11 mouse cellular contexts compared by ENCODE assay signal in genomic region chr16:30736662-30737326, GRCm38 (mm10).
DNase-seq lines count a peak whose midpoint lies in the region; ATAC-seq lines count a peak whose summit lies in the region.
"Had no signal": no experiment of that assay in that cellular context is flagged by ENCODE, and none has a peak within 500 bp of the region (broad histone marks: within the 10 kb centered on the region; RNA-seq: fewer than 3 reads in every experiment).

No protein-coding gene starts in this region.

- H3K4me2 ChIP-seq in embryonic facial prominence, embryonic 12.5 days (replicated peaks) = no peak overlapping the region
- peak overlapping the region; percentile 3 for H3K4me2 ChIP-seq in heart, embryonic 11.5 days
- no peak overlapping the region for H3K4me2 ChIP-seq in limb, embryonic 13.5 days (replicated peaks)
- H3K4me2 ChIP-seq: forebrain, embryonic 12.5 days had no signal

- no peak overlapping the region for H3K4me3 ChIP-seq in embryonic facial prominence, embryonic 12.5 days
- no peak overlapping the region for H3K4me3 ChIP-seq in heart, embryonic 11.5 days (ENCODE audit: low read depth, low read length)
- no peak overlapping the region for H3K4me3 ChIP-seq in limb, embryonic 13.5 days
- H3K4me3 ChIP-seq: forebrain, embryonic 12.5 days had no signal

- H3K9ac ChIP-seq in embryonic facial prominence, embryonic 12.5 days = no peak overlapping the region
- H3K9ac ChIP-seq in heart, embryonic 11.5 days (ENCODE audit: low read depth, low read length) = peak overlapping the region; percentile 54
- no peak overlapping the region for H3K9ac ChIP-seq in limb, embryonic 13.5 days
- H3K9ac ChIP-seq: forebrain, embryonic 12.5 days; liver, embryonic 14.5 days had no signal

- H3K4me1 ChIP-seq in embryonic facial prominence, embryonic 12.5 days = peaks cover 40% of the 10 kb centered on the region
- H3K4me1 ChIP-seq in heart, embryonic 11.5 days (ENCODE audit: control insufficient read depth, insufficient read depth, low read length) = peaks cover 41% of the 10 kb centered on the region
- peaks cover 36% of the 10 kb centered on the region for H3K4me1 ChIP-seq in limb, embryonic 13.5 days

- H3K27me3 ChIP-seq in embryonic facial prominence, embryonic 12.5 days = no peaks in the 10 kb centered on the region
- no peaks in the 10 kb centered on the region for H3K27me3 ChIP-seq in heart, embryonic 11.5 days (ENCODE audit: control insufficient read depth, insufficient read depth, low read length)
- no peaks in the 10 kb centered on the region for H3K27me3 ChIP-seq in limb, embryonic 13.5 days
- H3K27me3 ChIP-seq: forebrain, embryonic 12.5 days; Patski had no signal

- H3K9me3 ChIP-seq in embryonic facial prominence, embryonic 12.5 days = no peaks in the 10 kb centered on the region
- no peaks in the 10 kb centered on the region for H3K9me3 ChIP-seq in heart, embryonic 11.5 days (replicated peaks; ENCODE audit: control insufficient read depth, low read length)
- no peaks in the 10 kb centered on the region for H3K9me3 ChIP-seq in limb, embryonic 13.5 days
- H3K9me3 ChIP-seq: forebrain, embryonic 12.5 days had no signal

- 43% methylated on average over 17 of the region's 17 CpGs for WGBS in embryonic facial prominence, embryonic 12.5 days
- WGBS in heart, embryonic 11.5 days (ENCODE audit: insufficient replicate concordance) = 42% methylated on average over 17 of the region's 17 CpGs
- 52% methylated on average over 17 of the region's 17 CpGs for WGBS in limb, embryonic 13.5 days

- H3K27ac ChIP-seq in embryonic facial prominence, embryonic 12.5 days = peak overlapping the region; percentile 55
- H3K27ac ChIP-seq in heart, embryonic 11.5 days (ENCODE audit: low read depth, low read length) = peak overlapping the region; percentile 94
- peak overlapping the region; percentile 18; the same call in 1 of the 2 replicates for H3K27ac ChIP-seq in limb, embryonic 13.5 days
- H3K27ac ChIP-seq: forebrain, embryonic 12.5 days; liver, embryonic 14.5 days had no signal

- H3K36me3 ChIP-seq in embryonic facial prominence, embryonic 12.5 days = no peaks in the 10 kb centered on the region
- no peaks in the 10 kb centered on the region for H3K36me3 ChIP-seq in heart, embryonic 11.5 days (ENCODE audit: control insufficient read depth, insufficient read depth, low read length)
- no peaks in the 10 kb centered on the region for H3K36me3 ChIP-seq in limb, embryonic 13.5 days
- H3K36me3 ChIP-seq: forebrain, embryonic 12.5 days had no signal

- DNase-seq in left cerebral cortex, adult 11 months (ENCODE audit: low spot score) = peak; percentile 26
- no peak for DNase-seq in left cerebral cortex, adult 18-20 months (ENCODE audit: low spot score in 2 of 2)
- DNase-seq in adrenal gland, postnatal 25 days = no peak
- no peak for DNase-seq in urinary bladder, postnatal 14 days (ENCODE audit: low spot score)
- DNase-seq in testis, postnatal 10 days (ENCODE audit: low spot score) = no peak

- no peak for ATAC-seq in embryonic facial prominence, embryonic 12.5 days (ENCODE audit: insufficient number of reproducible peaks, insufficient read depth, low FRiP score, low TSS enrichment)
- no peak for ATAC-seq in heart, embryonic 11.5 days (replicated peaks; ENCODE audit: insufficient number of reproducible peaks, low FRiP score, low TSS enrichment)
- ATAC-seq in limb, embryonic 13.5 days (ENCODE audit: low FRiP score, low read depth) = no peak
- ATAC-seq: Patski had no signal

Comparison
In these comparisons a context has a peak if more than half of its experiments do, and no peak if none do; other contexts are left out.
1. H3K27ac ChIP-seq: peak in every context shown above with its lines; median percentile 94 in heart, embryonic 11.5 days; 55 in embryonic facial prominence, embryonic 12.5 days; 18 in limb, embryonic 13.5 days.